Mouse (Mus musculus): ENCODE data around the gene Timeless. TPM values are rescaled to one million over a fixed set of nuclear protein-coding genes. Genes with fewer than 3 reads are reported as not detected.
"Not testable (repeated sequence)": the region's sequence is repeated elsewhere in the genome, so short reads cannot be mapped to it uniquely, and the experiment has no call there.

Timeless gene
- total RNA-seq, 2 experiments from 2014 or later, result 8.2 to 9.1 TPM

DNA sequence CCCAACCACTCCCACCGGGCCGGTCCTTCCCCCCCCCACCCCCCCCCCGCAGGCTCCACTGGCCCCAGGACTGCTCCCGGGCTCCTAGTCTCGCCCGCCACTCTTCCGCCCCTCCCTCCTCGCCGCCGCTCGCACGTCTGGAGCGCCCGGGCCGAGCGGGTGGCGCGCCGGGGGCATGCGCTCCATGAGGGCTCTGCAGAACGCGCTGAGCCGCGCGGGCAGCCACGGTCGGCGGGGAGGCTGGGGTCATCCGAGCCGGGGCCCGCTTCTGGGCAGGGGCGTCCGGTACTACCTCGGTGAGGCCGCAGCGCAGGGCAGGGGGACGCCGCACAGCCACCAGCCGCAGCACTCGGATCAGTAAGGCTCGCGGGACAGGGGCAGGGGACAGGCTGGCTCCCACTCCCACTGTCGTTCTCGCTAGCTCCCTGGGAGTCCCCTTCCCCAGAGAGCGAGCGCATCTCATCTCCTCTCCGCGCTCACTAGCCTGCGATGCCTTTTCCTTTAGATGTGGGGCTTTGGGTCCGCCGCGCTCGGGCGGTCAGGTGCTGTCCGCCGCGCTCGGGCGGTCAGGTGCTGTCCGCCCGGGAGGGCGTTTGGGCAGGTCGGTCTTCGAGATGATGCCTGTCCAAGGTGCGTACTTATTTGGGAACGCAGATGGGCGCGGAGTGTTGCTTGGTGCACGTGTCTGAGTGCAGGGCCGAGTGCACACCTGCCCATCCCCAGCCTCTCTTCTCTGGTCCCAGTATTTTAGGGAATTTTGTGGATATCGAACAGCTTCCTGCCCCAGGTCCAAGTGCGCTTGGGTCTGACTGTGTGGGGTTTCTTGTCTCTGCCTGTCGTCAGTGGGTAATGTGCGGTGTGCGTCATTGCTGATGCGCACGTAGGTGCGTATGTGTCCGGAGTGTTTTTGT is 37.1 kb upstream of the Timeless start:
- DNase-seq (ENCODE audit: extremely low spot score in 1 of 2, low spot score in 2 of 2), result peak; percentile 59 to 64
- TF ChIP-seq CTCF (IDR thresholded peaks at IDR 0.05), result no peak
- peak overlapping the region; percentile 95 for H3K4me3 ChIP-seq
- H3K27ac ChIP-seq, result peak overlapping the region; percentile 92
- intact Hi-C loops (cut with DNase I), result no loop called here

DNA sequence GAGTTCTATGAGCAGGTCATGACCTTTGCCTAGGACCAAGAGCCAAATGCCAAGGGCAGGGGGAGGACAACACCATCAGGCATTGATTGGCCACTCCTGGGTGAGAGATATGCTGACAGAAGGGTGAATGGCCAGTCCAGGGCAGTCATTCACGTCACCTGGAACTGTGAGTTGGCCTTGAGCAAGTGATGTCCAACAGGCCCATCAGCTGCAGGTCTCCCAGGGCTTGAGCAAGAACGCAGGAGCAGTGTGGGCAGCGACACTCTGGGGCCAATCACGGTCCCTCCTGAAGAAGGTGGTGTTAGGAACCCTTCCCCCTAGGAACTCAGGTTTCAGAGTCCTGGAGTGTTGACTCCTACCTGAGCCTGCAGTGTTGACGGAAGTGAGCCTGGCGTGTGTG is 30.0 kb upstream of the Timeless start:
- Histone ChIP-seq H3K27ac (no peak overlapping the region), H3K4me3 (no peak overlapping the region)
- intact Hi-C loops (cut with DNase I), result no loop called here
- TF ChIP-seq CTCF (IDR thresholded peaks at IDR 0.05), result no peak
- DNase-seq (ENCODE audit: extremely low spot score in 1 of 2, low spot score in 2 of 2), result no peak

DNA sequence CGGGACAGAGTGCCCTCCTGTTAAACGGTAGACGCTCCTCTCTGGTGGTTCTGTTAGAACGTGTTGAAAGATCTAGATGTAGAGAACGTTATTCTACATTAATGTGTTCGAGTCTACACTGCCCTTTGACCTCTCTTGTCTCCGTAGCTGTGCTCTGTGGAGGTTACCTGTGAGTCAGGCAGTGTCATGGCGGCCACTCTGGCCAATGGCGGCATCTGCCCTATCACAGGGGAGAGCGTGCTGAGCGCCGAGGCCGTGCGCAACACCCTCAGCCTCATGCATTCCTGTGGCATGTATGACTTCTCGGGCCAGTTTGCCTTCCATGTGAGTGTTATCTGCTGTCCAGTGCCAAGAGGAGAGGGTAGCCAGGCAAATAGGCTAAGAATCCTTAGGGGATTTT is 26.9 kb upstream of the Timeless start:
- DNase-seq (ENCODE audit: extremely low spot score in 1 of 2, low spot score in 2 of 2), result no peak
- Histone ChIP-seq H3K4me3 (no peak overlapping the region), H3K27ac (no peak overlapping the region)
- intact Hi-C loops (cut with DNase I), result no loop called here
- no peak for TF ChIP-seq CTCF (IDR thresholded peaks at IDR 0.05)

DNA sequence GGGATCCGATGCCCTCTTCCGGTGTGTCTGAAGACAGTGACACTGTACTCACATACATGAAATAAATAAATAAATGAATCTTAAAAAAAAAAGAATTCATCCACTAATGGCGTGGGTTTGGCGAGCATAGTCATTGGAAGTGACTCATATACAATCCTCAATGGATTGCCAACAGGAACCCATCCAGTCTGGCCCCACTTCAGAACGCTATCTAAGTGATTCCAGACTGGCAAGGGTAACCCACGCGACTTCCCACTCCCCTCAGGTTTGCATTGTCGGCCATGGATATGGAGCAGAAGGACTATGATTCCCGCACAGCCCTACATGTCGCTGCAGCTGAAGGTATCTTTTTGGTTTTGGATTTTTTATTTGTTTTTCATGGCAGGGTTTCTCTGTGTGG is 23.5 kb upstream of the Timeless start:
- intact Hi-C loops (cut with DNase I), result no loop called here
- no peak for DNase-seq (ENCODE audit: extremely low spot score in 1 of 2, low spot score in 2 of 2)
- TF ChIP-seq CTCF (IDR thresholded peaks at IDR 0.05), result no peak

DNA sequence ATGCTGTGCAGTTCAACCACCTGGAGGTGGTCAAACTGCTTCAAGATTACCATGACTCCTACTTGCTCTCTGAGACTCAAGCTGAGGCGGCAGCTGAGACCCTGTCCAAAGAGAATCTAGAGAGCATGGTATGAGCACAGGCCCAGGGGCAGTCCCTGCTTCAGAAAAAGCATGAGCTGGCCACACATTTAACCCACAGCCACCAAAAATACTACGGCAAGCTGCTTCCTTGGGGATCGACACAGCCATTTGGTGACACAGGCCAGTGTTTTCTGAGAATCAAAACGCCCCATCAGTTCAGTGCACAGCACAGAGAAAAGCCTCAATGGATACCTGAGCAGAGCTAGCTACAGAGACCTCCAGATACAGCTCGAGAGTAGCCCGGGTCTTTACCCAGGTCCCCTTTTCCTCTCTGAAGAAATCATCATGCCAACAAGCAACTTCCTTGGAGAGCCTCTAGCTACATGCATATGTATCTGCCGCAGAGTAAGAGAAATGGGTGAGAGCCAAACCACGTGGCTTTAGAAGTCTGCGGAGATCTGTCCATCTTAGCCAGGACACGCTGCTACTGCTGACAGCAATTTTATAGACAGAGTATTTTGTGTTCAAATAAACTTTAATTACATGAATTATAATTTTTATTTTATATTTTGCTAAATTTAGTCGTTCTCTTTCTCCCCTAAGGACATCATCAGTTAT is 22.4 kb upstream of the Timeless start:
- intact Hi-C loops (cut with DNase I), result no loop called here
- no peak for DNase-seq (ENCODE audit: extremely low spot score in 1 of 2, low spot score in 2 of 2)
- Histone ChIP-seq H3K27ac (no peak overlapping the region), H3K4me3 (no peak overlapping the region)
- no peak for TF ChIP-seq CTCF (IDR thresholded peaks at IDR 0.05)

More for the DNA sequence above, 23.5 kb upstream of the Timeless start:
- no peak overlapping the region for H3K27ac ChIP-seq
- no peak overlapping the region for H3K4me3 ChIP-seq

DNA sequence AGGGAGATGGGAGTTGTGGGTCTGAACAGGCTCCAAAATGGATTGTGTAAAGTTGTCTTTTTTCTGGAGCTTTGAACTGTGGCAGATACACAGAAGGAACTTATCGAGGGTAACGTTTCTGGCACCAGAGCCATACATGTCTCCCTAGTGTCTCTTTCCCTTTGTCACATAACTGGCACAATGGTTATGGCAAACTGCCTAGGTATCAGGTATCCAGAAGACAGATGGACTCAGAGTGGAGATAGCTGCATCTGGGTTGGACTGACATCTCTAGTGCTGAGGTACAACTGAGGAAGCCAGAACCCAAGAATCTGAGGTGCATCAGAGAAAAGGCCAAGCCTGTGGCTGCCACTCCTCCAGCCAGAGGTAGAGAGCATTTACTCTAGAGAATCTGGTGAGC is 21.7 kb upstream of the Timeless start:
- no peak for DNase-seq (ENCODE audit: extremely low spot score in 1 of 2, low spot score in 2 of 2)
- H3K4me3 ChIP-seq, result no peak overlapping the region
- no peak for TF ChIP-seq CTCF (IDR thresholded peaks at IDR 0.05)
- H3K27ac ChIP-seq, result no peak overlapping the region
- intact Hi-C loops (cut with DNase I), result no loop called here

DNA sequence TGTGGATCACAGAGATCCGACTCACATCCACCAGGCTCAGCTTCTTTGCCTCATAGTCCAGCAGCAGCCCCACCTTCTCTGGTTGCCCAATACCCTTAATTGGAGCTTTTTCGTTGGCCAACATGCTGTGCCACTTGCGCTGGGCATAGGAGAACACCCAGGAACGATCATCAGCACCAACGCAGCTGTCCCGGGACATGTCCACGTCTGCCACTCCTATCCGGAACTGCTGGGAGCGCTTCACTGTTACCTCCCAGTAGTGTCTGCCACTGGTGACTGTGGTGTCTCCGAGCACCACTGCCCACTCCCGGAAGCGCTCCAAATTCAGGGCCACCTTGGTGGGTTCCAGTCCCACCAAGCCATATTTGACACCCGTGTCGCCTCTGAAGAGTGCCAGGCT is 20.9 kb upstream of the Timeless start:
- DNase-seq (ENCODE audit: extremely low spot score in 1 of 2, low spot score in 2 of 2), result no peak
- peak overlapping the region; percentile 81 for H3K27ac ChIP-seq
- peak overlapping the region; percentile 60 for H3K4me3 ChIP-seq
- intact Hi-C loops (cut with DNase I), result loop anchor here (1.0 kb wide), 1 partner anchor 21 kb away; the partner anchor contains the start of gene Timeless
- no peak for TF ChIP-seq CTCF (IDR thresholded peaks at IDR 0.05)

DNA sequence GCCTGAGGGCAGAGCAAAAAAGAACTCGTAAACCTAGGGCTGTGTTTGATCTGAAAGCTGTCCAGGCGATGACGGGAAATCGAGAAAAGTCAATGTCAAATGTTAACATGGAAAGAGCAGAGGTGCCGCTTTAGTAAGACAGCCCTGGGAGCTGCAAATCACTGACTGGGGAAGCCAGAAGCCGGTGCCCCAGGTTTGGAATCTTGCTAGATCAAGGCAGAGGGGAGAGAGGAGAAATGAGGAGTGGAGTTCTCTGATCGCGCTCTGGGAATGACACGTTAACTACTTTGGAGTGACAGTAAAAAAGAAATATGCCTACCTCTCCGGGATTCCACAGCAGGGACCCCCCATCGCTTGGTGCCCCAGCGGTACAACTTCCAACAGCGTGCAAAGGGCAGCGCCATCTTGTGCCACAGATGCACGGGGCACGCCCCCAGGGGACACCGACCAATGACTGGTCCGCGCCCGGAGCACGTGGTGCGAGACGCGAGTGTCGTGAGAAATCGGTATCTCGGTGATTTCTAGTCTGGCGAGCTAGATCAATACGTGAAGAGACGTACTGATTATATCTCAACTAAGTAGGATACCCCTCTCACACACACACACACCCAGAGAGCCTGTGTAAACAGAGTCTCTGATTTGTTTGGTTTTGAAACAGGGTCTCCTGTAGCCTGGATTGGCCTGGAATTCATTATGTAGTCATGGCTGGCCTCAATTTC is 20.3 kb upstream of the Timeless start, which contains the start of gene Spryd4:
Gene Spryd4 (minus strand): TSS at position 418 of the 719 bp plus-strand sequence.
- intact Hi-C loops (cut with DNase I), result loop anchor here (1.0 kb wide), 1 partner anchor 21 kb away; the partner anchor contains the start of gene Timeless
- peak within 1 kb of the TSS; percentile 81 for H3K27ac ChIP-seq
- TF ChIP-seq CTCF (IDR thresholded peaks at IDR 0.05), result peak; percentile 20; the same call in 1 of the 2 replicates
- DNase-seq (ENCODE audit: extremely low spot score in 1 of 2, low spot score in 2 of 2), result peak; percentile 87 to 88
- H3K4me3 ChIP-seq, result peak within 1 kb of the TSS; percentile 60

DNA sequence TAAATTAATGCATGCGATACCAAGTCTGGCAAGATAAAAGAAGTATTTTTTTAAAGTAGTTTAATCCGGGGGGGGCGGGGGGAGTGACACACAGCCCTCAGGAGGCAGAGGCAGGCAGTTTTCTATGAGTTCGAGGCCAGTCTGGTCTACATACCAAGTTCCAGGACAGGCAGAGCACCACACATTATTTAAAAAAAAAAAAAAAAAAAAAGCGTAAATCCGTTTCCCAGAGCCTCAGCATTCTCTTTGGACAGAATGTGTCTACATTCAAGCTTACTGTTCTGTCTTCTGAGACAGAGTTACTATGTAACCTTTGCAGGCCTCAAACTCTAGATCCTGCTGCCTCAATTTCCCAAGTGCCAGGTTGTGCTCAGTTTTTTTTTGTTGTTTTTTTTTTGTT is 19.7 kb upstream of the Timeless start:
- DNase-seq (ENCODE audit: extremely low spot score in 1 of 2, low spot score in 2 of 2), result no peak
- Histone ChIP-seq H3K27ac (peak overlapping the region; percentile 81), H3K4me3 (peak overlapping the region; percentile 60)
- no peak for TF ChIP-seq CTCF (IDR thresholded peaks at IDR 0.05)
- intact Hi-C loops (cut with DNase I), result no loop called here

DNA sequence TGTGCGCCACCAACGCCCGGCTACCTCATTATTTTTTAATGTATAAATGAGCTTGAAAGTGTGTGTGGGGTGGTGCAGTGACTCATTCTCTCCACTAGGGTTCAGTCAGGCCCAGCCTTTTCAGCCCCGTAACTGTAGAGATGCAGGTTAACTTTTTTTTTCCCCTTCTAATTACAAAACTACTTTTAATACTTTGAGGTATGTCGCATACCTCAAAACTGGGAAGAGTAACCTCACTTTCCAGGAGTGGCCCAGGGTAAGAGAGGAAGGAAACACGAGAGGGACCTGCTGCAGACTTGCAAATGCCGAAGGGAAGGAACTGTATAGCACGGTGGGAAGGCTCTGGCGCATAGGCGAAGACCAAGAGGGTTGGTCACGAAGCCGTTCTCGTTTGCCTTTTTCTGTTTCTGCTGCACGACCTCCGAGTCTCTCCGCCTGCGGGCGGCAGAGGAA is 19.0 kb upstream of the Timeless start:
- peak; percentile 78 for TF ChIP-seq CTCF (IDR thresholded peaks at IDR 0.05)
- Histone ChIP-seq H3K4me3 (peak overlapping the region; percentile 38), H3K27ac (no peak overlapping the region)
- DNase-seq (ENCODE audit: extremely low spot score in 1 of 2, low spot score in 2 of 2), result peak; percentile 44 to 65
- intact Hi-C loops (cut with DNase I), result loop anchor here (1.0 kb wide), 1 partner anchor 71 kb away; no protein-coding TSS in a partner anchor

DNA sequence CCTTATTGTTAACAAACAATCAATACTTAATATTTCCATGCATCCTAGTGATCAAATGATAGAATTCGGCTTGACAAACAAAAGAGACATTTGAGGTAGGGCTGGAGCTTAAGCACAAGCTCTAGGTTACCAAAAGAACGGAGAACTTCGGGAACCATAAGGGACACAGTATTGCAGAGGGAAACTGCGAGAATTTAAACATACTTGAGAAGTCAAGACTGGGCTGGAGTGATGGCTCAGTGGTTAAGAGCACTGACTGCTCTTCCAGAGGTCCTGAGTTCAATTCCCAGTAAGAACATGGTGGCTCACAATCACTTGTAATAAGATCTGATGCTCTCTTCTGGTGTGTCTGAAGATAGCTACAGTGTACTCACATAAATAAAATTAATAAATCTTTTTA is 17.8 kb upstream of the Timeless start:
- H3K4me3 ChIP-seq; H3K27ac ChIP-seq; DNase-seq (ENCODE audit: extremely low spot score in 1 of 2, low spot score in 2 of 2); intact Hi-C loops (cut with DNase I): not testable (repeated sequence)

Data from left cerebral cortex, adult 2 months (tissue).